Mouse (Mus musculus) brain, embryonic 14.5 days (tissue): Measurements from ENCODE around the gene Supt5.

Experiments
- CTCF ChIP-seq: fragments of 200-500 bp; IDR thresholded peaks from 2 replicates; pipeline ENCODE4 v1.5.1; 2012; ENCODE audit warnings: inconsistent platforms, mild to moderate bottlenecking, moderate library complexity, borderline replicate concordance; ENCODE audit not compliant: insufficient read depth, insufficient read length; ENCODE audit errors: extremely low read depth
- POLR2A ChIP-seq: fragments of 200-500 bp; IDR thresholded peaks from 2 replicates; pipeline ENCODE4 v1.6.1; 2012; ENCODE audit warnings: mild to moderate bottlenecking, inconsistent platforms, borderline replicate concordance; ENCODE audit not compliant: poor library complexity, insufficient read depth, insufficient read length, severe bottlenecking; ENCODE audit errors: extremely low read depth

- no peak for TF ChIP-seq CTCF
- TF ChIP-seq POLR2A = no peak
Observed at GRCm38 (mm10) chr7:28321974-28322720, 16.4 kb downstream of the Supt5 start.
